Mouse (Mus musculus) heart, postnatal 10 days (tissue): ENCODE data around the gene Gpbp1l1. TPM values are rescaled to one million over a fixed set of nuclear protein-coding genes. Genes with fewer than 3 reads are reported as not detected.

Source experiments
- DNase-seq, 2 experiments: peaks; one replicate each; pipeline ENCODE4 v3.0.0; 2021
- intact Hi-C: fragments of 180-260 bp; cut with DNase I; formaldehyde crosslinking; loops from one replicate; pipeline ENCODE4 v1.15.1; 2025
- total RNA-seq, 2 experiments: library from RNA; stranded (reverse); gene quantifications; 2 replicates each; pipeline ENCODE4 v1.2.3; 2021

The Gpbp1l1 gene
- total RNA-seq, result 10 to 100 TPM; 67.7 to 72.3 TPM

DNA sequence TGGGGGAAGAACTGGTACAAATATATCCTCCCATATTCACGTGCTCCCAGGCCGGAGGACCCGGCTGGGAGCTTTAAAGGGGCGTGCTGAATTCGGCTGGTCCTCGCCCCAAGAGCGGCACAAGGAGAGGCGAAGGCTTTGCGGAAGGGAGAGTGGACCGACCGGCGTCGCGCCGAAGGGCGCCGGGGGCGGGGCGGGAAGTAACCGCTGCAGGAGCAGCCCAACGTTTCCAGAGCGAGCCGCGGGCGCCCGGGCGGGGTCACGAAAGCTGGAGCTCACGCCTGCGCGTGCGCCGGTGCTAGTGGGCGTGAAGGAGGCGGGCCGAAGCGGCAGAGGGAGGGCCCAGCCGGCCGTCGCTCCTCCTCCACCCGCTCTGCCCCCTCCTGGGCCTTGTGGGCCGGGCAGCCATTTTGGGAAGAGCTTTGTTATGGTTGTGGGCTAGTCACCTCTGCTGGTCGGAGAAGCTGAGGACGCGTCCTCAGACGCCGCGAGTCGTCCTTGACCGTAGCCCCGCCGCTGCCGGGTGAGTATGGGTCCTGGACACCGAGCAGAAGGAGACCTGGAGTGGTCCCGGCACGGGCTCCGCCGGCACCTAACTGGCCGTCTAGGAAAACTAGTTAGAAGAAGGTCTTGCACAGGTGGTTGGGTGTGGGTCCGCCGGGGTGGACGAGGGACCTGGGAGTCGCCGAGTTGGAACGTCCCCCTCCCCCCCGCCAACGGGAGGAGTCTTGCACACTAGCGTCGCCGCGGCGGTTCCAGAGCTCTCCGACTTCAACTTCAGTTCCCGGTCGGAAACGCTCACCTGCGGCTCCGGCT is at the start of gene Gpbp1l1:
TSS of gene Gpbp1l1 (plus strand) at position 353 of the 816 bp plus-strand sequence.
- peak; percentile 98 to 99 for DNase-seq
- intact Hi-C loops, result loop anchor here (5.0 kb wide), 2 partner anchors 50 to 95 kb away; partner anchors contain the start of genes Ipp and Mast2

DNA sequence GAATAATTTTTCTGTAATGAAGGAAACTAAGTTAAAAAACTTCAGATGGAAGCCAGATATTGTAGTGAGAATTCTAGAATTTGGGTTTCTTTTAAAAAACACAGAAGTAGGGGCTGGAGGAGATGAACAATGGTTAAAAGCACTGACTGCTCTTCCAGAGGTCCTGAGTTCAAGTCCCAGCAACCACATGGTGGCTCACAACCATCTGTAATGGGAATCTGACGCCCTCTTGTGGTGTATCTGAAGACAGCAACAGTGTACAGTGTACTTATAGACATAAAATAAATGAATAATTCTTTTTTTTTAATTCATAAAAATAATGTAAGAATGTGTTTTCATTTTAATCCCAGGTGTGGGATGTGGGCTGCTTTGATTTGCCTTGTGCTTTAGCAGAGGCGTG is 26.3 kb upstream of the Gpbp1l1 start:
- DNase-seq, result no peak
- intact Hi-C loops, result loop anchor here (5.0 kb wide), 1 partner anchor 189 kb away; no protein-coding TSS in a partner anchor

DNA sequence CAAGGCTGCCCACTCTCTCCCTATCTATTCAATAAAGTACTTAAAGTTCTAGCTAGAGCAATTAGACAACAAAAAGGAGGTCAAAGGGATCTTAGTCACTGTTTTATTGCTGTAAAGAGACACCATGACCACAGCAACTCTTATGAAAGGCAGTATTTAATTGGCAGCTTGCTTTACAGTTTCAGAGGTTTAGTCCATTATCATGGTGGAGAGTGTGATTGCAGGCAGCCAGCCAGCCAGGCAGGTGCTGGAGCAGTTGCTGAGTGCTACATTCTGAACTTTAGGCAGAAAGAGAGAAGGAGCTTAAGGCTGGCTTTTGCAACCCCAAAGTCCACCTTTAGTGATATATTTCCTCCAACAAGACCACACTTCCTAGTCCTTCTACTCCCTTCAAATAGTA is 21.1 kb upstream of the Gpbp1l1 start:
- intact Hi-C loops, result no loop called here

DNA sequence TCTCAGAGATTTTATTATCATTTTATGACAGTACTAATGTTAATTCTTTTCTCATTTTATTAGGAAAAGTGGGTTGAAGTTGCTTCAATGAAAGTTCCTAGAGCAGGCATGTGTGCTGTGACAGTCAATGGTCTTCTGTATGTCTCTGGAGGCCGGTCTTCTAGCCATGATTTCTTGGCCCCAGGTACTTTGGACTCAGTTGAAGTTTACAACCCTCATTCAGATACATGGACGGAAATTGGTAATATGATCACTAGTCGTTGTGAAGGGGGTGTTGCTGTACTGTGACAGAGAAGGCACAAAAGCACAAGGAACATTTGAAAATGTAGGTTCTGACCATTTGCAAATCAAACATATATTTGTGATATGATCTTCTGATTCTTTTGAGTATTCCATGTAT is 19.7 kb upstream of the Gpbp1l1 start:
- intact Hi-C loops, result no loop called here
- no peak for DNase-seq

More for the DNA sequence above, 21.1 kb upstream of the Gpbp1l1 start:
- DNase-seq, result no peak

DNA sequence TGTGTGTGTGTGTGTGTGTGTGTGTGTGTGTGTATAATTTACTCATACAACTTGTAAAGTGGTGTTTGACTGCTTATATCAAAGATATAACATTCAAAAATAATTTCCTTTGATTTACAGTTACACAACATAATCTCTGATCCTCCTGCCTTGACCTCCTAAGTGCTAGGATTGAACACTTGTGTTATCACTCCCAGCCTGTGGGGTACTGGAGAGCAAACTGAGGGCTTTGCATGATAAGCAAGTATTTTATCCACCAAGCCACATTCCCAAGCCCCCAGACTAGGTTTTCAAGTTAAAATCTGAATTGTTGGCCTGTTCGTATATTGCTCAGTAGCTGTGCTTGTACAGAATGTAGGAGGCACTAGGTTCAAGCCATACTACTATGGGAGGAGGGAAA is 7.0 kb upstream of the Gpbp1l1 start:
- intact Hi-C loops, result no loop called here
- DNase-seq, result no peak

DNA sequence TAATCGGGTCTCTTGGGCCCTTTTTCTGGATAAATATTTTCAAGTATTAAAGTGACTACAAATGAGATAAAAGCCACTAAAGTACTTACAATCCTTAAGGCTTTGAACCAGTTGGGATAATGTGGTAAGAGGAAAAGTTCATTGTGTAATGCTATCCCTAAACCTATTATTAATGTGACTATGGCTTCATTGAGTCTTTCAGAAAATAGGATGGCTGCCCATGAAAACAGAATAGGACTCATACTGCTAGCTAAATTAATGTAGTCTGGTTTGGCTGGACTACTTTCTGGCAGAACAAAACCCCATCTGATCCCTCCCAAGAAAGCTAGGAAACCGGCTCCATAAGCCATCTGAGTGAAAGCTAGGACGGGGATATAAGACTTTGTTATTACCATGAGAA is 4.4 kb upstream of the Gpbp1l1 start:
- DNase-seq, result no peak
- intact Hi-C loops, result no loop called here

DNA sequence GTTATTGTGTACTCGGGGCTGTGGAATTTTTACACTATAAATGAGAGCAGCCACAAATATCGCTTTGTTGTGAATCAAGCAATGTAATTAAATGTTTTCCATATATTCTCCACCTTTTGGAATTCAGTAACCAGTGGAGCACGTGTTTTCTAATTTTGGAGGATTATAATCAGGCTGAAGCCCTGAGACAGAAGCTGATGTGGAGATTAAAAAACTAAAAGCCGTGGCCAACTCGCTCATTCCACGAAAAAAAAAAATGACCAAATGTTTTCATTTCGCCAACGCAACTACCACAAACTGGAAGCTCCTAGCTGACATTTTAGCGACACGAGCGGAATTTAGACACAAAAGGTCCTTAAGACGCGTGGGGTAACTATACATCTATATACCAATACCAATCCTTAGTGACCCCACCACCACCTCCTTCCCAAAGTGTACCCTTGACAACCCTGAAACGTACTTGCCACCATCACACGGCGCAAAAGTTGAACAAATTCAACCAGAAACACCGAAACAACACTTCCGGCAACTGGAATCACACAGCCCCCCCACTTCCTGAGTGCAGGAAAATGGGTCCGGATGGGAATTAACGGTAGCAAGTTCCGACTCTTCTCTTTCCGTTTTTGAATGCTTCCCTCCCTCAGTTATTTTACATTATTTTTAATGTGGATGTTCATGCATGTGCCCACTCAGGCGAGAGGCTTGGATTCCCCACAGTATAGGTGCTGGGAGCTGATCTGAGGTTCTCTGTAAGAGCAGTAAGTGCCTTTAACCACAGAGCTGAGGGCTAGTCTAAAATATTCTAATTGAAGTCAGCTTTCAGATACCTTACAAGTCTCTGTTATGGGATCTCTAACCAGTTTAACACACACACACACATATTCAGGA is 1.8 kb upstream of the Gpbp1l1 start, which contains the start of gene Tmem69:
TSS of gene Tmem69 (minus strand) at position 524 of the 888 bp plus-strand sequence.
- intact Hi-C loops, result loop anchor here (5.0 kb wide), 2 partner anchors 48 to 93 kb away; partner anchors contain the start of genes Ipp and Mast2
- peak; percentile 87 to 91 for DNase-seq

DNA sequence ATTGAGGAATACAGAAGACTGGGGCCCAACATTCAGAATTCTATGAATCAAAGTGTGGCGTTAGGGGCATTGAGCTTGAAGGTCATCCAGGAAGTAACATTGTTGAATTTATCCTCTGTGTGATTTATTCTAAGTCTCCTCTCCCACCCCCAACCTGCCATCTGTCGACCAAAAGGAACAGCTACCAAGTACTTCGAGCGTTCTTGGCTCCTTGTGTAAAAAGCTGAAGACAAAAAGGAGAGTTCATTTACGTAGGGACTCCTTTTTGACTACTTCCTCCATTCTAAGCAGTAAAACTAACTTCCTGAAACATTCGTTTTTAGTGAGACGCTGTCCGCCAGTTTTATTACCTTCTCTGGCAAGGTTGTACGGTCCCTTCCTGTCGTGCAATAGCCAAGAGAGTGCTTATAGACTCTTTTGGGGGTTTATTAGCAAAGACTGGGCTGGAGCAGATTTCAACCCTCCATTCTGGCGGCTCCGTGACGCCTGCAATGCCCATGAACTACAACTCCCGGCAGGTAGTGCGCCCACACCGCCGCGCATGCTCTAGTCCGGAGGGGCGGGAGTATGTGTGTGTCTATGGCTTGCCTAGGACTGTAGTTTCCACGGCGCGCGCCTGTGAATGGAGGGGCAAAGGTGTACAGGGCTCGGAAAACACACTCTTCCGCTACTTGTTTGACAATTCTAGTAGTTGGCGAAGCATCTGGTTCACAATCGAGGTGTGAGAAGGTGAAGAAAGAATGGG is 725 bp upstream of the Gpbp1l1 start:
- intact Hi-C loops, result loop anchor here (5.0 kb wide), 2 partner anchors 49 to 94 kb away; partner anchors contain the start of genes Ipp and Mast2

DNA sequence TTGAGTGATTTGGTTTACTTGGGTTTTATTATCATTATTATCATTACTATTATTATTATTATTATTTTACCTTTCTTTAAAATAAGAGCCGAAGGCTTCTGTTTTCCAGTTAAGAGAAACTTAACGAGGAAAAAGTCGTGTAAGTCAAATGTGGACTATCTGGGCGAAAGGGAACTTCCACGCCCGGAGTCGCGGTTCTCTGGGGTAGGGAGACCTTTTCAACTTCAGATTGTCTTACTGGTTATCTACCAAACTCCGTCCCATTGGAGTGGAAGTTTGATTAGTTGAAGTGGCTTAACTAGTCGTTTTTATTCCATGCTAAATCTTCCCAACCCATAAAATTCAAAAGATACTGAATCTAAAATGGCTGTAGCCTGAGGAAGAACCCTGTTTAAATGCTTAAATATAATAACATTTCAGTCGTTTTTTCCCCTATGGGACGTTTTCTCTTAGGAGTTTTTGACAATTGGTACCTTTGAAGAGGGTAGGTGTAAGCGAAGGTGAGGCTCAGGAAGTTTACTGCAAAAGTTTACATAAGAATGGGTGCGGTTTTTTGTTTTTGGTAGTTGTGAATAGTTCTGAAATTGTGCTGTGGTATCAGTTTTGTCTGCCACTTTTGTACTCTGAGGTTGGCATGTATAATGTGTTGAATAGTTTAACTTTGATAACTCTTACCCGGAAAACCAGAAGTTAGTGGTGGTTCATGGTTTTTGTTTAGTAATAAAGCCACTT is 859 bp downstream of the Gpbp1l1 start:
- no peak for DNase-seq
- intact Hi-C loops, result loop anchor here (5.0 kb wide), 2 partner anchors 51 to 96 kb away; partner anchors contain the start of genes Ipp and Mast2

More for the DNA sequence above, 725 bp upstream of the Gpbp1l1 start:
- DNase-seq, result peak; percentile 96 to 98

DNA sequence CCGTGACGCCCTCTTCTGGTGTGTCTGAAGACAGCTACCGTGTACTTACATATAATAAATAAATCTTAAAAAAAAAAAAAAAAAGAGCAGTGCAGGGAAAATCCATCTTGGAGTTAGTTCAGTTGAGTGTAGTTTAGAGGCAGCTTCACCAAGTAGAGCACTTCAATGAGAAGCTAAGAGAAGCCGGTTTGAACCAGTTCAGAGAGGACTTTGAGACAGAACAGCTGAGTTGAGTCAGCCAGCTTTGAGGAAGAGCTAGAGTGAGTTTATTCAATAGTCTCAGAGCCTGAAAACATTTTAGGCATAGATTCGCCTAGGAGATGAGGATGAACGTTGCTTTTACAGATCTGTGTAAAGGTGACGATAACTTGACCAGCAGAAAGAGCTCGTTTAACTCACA is 38.3 kb downstream of the Gpbp1l1 start:
- intact Hi-C loops, result no loop called here

DNA sequence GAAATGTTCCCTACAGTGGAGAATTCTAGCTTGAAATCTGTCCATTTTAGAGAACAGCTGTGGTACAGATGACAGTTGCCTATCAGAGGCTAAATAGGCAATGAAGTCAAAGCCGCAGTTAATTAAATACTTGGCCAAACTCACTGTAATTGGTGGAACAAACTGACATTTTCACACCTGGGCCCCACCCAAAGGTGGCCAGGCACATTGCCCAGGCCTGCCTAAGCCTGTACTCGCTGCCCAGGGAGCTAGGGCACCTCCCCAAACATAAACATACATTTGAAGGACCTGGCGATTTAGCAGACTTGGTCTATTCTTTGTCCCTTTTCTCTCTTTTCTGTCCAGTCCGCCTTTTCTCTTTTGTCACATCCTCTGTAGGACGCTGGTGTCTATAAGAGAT is 38.9 kb downstream of the Gpbp1l1 start, which contains the start of gene Ccdc17:
TSS of gene Ccdc17 (plus strand) at position 276 of the 400 bp plus-strand sequence.
- intact Hi-C loops, result no loop called here
- DNase-seq, result peak in 1 of 2 experiments; percentile 5

More for the DNA sequence above, 38.3 kb downstream of the Gpbp1l1 start:
- no peak for DNase-seq

DNA sequence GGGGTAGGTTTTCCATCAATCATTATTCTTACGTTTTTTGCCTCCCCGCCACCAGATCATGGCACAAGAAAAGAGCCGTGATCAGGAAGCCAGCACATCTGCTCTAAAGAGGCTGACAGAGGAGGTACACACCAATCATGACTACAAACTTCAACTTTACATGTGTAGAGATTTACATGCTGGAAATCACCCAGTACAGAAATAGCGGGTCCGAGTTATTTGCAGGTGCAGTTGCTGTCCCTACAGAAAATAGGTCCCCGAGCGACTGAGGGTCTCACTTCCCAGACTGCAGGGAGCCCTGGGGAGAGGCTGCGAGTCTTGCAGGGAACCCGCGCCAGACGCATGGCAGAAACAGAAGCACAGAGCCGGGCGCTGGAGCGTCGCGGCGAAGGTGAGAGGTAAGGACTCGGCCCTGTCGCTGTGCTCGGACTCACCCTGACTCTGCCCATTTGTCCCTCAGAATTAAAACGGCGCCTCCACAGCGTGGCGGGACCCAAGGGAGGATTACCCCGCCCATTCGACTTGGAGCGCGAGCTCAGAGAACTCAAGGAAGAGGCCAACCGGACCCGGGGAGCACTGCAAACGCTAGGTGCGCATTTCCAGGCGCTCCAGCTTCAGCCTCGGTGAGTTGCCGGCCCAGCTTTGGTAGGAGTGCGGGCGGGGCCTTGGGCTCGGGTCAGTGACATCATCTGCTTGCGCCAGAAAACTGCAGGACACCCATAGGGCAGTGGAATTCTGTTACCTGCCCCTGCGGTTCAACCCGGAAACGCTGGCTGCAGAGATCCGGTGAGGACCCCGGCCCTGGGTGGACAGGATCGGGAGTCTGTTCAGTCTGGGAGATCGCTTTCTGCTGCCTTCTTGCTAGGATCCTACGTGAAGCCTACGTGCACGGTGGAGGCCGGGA is 39.8 kb downstream of the Gpbp1l1 start:
- peak; percentile 92 for DNase-seq
- intact Hi-C loops, result no loop called here

DNA sequence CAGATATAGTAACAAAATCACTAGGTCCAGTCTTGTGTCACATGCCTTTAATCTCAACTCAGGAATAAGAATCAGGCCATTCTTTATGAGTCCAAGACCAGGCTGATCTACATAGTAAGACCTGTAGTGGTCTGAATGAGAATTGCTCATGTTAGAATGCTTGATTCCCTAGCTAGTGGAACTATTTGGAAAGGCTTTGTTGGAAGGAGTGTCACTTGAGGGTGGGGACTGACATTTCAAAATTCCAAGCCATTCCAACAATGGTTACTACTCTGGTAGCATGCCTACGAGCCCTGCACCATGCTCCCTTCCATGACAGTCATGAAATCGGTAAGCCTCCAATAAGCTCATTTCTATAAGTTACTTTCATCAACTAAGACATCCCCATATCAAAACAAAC is 55.2 kb downstream of the Gpbp1l1 start:
- DNase-seq, result no peak
- intact Hi-C loops, result no loop called here

DNA sequence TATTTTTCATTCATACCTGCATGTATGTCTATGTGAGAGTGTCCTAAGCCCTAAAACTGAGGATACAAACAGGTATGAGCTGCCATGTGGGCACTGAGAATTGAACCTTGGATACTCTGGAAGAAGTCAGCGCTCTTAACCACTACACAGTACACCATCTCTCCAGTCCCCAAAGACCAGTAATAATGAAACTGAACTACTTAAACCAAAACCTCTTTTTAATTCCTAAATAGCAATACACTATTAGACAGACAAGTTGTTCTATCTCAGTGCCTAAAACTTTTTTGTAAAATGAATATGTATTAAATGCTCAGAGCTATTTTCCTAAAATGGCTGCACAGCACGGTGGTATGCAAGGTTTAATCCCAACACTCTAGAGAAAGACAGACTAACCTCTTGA is 57.8 kb downstream of the Gpbp1l1 start:
- intact Hi-C loops, result no loop called here

DNA sequence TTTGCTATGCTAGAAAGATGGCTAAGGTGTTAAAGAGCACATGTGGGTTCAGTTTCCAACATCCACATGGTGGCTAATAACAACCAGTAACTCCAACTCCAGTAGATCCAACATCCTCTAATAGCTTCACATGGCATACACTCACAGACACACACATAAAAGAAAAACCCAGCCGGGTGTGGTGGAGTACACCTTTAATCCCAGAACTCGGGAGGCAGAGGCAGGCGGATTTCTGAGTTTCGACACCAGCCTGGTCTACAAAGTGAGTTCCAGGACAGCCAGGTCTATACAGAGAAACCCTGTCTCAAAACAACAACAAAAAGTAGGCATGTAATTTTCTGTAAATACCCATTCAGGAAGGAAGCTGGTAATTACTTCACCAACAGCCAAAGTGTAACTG is 67.4 kb downstream of the Gpbp1l1 start:
- no peak for DNase-seq

More for the DNA sequence above, 57.8 kb downstream of the Gpbp1l1 start:
- DNase-seq, result no peak

DNA sequence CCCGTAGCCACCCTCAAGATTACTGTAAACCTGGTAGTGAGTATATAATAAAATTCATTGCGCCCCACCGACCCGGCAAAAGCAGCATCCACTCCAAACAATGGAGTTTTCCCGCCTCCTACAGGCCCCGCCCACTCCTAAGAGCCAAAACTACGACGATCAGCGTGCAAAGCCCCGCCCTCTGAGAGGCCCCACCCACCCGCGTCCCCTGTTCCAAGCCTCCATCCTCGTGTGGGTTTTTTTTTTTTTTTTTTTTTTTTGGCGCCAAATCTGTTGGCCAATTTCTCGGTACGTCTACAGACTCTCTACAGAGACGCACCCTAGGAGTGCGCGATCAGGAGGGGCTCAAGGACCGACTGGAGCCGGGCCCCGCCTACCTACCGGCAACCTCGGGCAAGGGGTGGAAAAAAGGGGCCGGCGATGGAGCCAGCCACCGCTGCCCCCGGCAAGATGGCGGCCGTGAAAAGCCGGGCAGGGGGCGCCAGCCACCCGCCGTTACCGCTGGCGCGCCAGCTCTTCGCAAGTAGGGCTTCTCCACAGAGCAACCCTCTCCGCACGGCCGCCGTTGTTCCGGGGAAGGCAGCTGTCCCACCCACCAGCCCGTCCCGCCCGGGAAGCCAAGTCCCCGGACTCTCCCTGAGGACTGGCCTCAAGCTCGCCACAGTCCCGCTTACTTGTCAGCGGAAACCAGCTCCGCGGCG is 69.3 kb downstream of the Gpbp1l1 start:
- DNase-seq, result peak; percentile 86 to 88
- intact Hi-C loops, result no loop called here

More for the DNA sequence above, 67.4 kb downstream of the Gpbp1l1 start:
- intact Hi-C loops, result no loop called here

DNA sequence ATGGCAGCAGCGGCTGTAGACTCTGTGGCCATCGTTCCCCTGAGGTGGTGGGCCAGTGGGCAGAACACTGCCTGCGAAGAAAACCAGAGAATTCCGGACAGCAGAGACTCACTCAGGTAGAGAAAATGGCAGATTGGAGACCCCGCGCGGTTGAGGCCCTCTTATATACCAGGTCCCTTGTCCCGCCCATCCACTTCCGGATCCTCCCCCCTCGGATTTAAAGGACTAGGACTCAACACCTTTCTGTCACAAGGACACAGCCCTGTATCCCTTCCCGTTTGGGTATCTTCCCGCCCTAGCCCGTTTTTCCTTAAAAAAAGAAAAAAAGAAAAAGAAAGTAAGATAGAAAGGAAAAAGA is 69.9 kb downstream of the Gpbp1l1 start:
- intact Hi-C loops, result no loop called here

More for the DNA sequence above, 69.9 kb downstream of the Gpbp1l1 start:
- peak; percentile 95 to 97 for DNase-seq
